Mouse (Mus musculus): ENCODE data around the gene Bcdin3d.

DNA sequence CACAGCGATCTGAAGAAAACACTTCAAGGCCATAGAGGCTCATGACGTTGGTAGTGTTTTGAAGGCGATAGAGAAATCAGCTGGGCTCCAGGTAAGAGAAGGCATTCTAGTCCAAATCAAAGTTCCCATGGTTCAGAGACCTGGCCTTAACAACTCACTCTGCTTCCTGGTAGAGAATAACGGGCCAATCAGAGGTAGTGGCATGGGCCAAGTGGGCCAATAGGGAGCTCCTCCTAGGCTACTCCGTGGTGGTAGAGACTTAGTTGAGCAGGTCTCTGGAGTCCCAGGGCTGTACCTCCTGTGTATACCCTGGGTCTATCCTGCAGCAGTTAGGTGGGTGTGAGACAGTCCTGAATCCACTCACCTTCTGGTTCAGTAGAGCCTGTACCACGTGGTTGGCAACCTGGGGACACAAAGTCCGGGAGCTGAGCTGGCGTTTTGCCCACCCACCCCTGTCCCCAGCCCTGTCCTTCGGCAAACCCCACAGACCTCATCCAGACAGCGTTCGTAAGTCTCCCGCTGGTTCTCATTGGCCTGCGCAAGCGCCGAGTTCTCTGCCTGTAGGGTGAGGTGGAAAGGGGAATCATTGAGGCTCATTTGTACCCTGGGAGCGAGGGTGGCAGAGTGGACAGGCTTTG is 41.3 kb downstream of the Bcdin3d start:
- TF ChIP-seq CTCF (IDR thresholded peaks at IDR 0.05; ENCODE audit: insufficient read depth, low read depth, low read length) (no peak), POLR2A (IDR thresholded peaks at IDR 0.05; ENCODE audit: insufficient read depth, low read depth, low read length) (no peak)
